Mouse (Mus musculus) liver, postnatal 0 days (tissue): ENCODE measurements at regions not wholly inside any gene's neighbourhood (a gene's known extent, or its start where the extent isn't known, plus 50 kb on each side); places are given as distances from the start of the nearest gene placed in this dataset.

ENCODE experiments used
- CTCF ChIP-seq: sonication (generic); IDR thresholded peaks from 2 replicates; pipeline ENCODE4 v1.5.1; 2016; ENCODE audit warnings: antibody characterized with exemption, low read depth
- EP300 ChIP-seq: IDR thresholded peaks from 2 replicates; pipeline ENCODE4 v1.6.1; 2016; ENCODE audit warnings: antibody characterized with exemption, low read depth, mild to moderate bottlenecking

- TF ChIP-seq CTCF (no peak), EP300 (no peak)
Observed at GRCm38 (mm10) chr15:44882219-44882618, 4748.1 kb downstream of the 9330182O14Rik start.
